Mouse (Mus musculus) G1E-ER4 (cell line): ENCODE results near the gene Crybg2. TPM values are rescaled to one million over a fixed set of nuclear protein-coding genes. Genes with fewer than 3 reads are reported as not detected.

Experiments
- GATA1 ChIP-seq: IDR thresholded peaks from one replicate; pipeline ENCODE4 v1.8.0; 2012; ENCODE audit warnings: low read length, inconsistent platforms
- polyA plus RNA-seq: library from polyadenylated mRNA; stranded (reverse); fragments of >175 nt; gene quantifications from 2 replicates; pipeline ENCODE4 v1.2.3, GENCODE M21; 2012

The Crybg2 gene
- polyA plus RNA-seq = 0.13 TPM in 2 replicates

- no peak for TF ChIP-seq GATA1
Measured at GRCm38 (mm10) chr4:134060135-134060865, at the start of gene Crybg2. Gene Crybg2, plus strand, starts transcription at chr4:134060815.

DNA sequence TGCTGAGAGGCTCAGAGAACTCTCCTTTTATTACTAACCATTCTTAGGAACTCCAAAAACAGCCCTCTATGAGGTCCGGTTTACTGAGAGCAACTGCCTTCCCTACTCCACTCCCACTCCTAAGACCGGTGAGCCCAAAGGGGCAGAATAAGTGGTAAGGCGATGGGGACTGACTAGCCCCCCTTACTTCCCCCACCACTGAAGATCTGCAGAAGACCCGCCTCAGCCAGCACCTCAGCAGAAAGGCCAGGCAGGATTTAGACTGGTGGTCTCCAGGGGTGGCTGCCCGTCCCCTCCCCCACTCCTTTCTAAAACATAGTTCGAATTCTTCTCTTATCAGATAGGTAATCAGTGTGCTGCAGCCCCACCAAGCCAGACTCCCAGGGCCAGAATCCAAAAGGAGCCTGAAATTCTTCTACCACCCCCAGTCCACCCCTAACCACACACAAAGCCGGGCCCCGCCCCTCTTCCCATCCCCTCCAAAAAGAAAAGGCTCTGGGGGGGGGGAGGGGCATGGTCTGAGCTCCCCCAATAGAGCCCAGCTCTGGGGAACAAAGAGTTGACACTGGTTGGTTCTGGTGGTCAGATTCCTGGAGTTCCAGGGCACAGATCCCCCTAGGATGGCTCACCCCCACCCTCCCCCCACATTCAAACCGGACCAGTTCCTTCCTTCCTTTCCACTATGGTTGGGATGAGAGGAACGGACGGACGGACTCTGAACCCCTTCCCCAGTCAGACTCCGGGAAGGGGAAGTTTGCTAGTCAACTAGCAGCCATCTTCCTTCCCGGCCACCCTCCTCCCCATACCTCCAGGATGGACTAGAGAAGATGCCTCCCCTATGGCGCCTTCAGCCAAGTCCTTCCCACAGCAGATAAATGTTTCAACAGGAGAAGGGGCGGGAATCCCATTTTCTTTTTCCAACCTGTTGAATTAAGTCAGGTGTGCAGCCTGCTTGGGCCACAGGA is 48.9 kb upstream of the Crybg2 start:
- TF ChIP-seq GATA1 = no peak

- TF ChIP-seq GATA1 = no peak
Measured at GRCm38 (mm10) chr4:134012858-134013528, 47.6 kb upstream of the Crybg2 start.

DNA sequence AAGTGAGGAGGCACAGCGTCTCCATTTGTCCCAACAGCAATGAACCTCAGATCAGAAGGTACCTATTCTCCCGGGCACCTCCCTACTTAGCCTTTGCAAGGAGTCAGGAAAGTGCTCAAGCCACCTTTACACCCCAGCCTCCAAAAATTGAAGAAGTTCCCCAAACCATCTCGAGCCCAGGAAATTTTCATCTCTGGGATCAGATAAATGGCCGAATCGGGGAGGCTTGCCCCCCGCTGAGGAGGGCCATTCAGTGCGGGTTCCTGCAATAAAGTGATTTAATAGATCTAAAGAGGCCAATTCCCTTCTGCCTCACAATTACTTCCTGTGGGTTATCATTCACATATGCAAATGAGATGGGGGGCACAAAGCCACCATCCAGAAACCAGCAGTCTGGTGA is 44.4 kb upstream of the Crybg2 start:
- TF ChIP-seq GATA1 = no peak

DNA sequence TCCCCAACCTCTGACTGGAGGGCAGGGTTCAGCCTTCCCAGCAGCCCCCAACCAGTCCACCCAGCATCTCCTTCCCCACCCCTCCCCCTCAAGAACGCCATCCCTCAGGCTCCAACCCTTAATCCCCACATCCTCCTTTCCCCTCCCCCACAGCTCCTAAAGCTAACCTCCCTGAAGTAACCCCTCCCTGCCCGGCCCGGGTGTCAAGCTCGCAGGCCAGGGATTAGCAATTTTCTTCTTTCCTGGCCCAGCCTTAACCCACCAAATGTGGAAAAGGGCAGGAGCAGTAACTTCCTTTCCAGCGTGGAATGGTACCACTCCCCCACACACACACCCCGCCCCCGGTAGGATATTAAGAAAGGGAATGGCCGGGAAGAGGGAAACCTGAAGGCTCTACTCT is 43.8 kb upstream of the Crybg2 start:
- no peak for TF ChIP-seq GATA1

GRCm38 (mm10) chr4:134017201-134017865 is 43.3 kb upstream of the Crybg2 start:
- no peak for TF ChIP-seq GATA1

DNA sequence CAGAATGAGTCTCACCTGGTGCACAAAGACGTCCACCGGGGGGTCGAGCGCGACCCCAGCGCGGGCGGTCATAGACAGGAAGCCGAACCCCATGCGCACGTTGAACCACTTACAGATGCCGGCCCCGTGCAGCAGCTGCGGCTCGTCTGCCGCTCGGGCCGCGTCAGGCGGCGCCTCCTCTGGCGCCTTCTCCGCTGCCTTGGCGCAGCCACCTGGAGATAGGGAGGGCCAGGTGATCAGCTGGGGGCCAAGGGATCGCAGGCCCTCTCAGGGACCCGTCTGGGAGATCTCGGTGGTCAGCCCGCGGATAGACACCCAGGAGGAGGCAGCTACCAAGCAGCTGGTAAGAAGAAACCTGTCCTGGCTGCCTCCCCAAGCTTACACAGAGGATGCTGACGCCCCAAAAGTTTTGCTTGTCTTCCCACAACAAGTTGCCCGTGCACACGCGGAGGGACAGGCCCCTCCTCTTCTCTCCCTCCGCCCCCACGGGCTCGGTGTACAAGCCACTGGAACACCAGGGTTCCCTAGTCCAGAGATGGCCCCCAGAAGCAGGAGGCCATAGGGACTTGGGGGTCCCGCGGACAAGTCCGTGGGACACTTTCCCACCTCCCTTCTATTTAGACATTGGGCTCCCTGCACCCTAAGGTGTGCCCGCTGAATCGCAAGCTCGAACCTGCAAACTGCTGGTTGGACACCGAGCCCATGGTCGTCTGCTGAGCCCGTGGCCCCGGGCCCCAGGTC is 42.4 kb upstream of the Crybg2 start:
- TF ChIP-seq GATA1 = no peak

DNA sequence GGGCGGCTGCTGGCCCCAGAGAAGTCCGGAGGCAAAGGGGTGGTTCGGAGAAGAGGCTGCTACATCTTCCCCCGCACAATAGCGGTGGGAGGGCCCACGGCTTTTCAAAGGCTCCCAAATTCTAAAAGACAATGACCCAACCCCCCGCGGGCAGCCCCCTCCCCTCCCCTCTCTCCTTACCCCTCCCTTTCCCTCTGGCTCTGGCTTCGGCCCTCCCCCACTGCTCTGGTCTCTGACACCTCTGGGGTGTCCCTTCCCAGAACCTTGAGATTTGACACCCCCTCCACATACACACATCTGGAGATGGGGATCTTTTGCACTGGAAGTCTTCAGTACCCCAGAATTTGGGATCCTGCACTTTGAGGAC is 41.9 kb upstream of the Crybg2 start, which contains the start of gene Lin28a:
TSS of gene Lin28a (minus strand) at position 63 of the 367 bp plus-strand sequence.
- no peak for TF ChIP-seq GATA1

GRCm38 (mm10) chr4:134019210-134019609 is 41.4 kb upstream of the Crybg2 start:
- no peak for TF ChIP-seq GATA1

- TF ChIP-seq GATA1 = no peak
Measured at GRCm38 (mm10) chr4:134019641-134020351, 40.8 kb upstream of the Crybg2 start.

DNA sequence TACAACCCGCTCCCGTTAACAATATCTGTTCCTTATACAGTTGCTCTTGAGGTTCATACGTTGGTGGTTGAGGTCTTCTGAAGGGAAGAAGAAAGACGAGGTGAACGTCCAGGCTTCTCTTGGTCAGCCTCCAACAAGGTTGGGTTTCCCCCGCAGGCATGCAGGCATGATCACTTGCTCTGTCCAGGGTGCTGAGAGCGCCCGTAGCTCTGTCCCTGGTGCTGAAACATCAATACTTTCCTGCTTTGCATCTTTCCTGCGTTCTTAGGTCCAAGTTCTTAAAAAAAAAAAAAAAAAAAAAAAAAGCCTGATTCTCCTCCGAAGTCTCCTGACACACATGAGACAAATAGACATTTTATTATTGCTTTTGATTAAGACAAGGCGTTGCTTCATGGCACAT is 40.0 kb upstream of the Crybg2 start:
- no peak for TF ChIP-seq GATA1

DNA sequence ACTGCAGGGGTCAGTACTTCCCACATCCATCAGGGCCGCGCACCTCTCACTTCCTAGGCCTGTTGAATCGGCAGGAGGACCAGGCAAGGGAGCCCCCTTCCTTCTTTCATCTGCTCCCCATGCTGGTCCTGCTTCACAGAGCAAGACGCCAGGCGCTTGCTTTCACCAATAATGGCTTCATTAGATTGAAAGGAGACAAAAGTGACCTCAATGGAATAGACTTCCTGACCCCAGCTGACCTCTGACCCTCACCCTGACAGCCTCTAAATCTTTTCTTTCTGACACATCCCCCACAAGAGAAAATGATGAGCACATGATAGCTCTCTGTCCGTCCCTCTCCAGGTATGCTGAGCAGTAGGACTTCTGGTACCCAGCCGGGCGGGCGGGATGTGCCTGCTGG is 34.8 kb upstream of the Crybg2 start:
- no peak for TF ChIP-seq GATA1

DNA sequence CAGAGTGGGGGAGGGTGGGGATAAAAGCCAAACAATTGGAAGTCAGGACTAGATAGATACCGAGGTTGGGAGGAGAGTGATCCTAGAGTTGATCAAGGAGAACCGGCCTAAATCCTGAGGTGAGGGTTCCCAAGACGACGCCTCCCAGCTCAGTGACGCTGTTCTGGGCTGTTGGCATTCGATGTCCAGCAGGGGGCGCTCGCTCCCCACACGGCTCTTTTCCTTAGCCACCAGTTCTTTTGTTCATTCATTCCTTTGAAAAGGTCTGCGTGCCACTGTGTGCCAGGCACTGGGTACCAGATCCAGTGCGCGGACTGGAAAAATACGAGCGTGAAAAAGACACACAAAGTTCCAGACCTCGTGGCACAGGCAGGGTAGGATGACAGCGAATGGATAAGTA is 24.7 kb upstream of the Crybg2 start:
- TF ChIP-seq GATA1 = no peak
